20 mouse cellular contexts compared by ENCODE assay signal in the genomic region with DNA sequence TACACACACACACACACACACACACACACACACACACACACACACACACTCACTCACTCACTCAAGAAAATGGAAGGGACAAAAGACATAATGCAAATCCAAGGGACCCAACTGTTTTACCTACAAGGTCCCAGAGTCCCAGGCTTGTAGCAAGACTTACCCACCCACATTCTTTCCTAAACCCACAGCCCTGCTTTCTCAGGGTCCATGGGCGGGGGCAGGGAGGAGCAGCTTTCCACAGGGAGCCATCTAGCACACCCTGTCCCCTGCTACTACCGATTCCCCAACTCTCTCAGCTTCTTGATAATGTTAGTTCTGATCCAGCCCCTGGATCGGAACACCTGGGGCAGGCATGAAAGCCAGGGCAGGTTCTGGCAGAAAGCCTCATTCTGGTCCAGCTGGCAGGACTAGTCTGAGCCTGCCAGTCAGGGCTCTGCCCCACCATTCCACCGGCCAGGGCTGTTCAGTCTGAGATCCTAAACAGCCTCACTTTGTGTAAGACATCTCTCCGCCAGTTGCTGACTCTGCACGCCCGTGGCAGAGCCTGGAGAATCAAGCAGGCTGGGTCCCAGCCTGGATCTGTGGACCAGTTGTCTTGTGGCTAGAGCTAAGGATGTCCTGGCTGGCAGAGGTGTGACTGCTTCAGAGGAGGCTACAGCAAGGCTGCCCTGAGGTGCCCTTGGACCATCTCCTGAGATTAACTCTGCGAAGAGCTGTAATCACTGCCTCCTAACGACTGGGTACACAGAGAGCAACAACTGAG. TPM values are rescaled to one million over a fixed set of nuclear protein-coding genes. Genes with fewer than 3 reads are reported as not detected.
DNase-seq lines count a peak whose midpoint lies in the region; ATAC-seq lines count a peak whose summit lies in the region.
"Had no signal": no experiment of that assay in that cellular context is flagged by ENCODE, and none has a peak within 500 bp of the region (broad histone marks: within the 10 kb centered on the region; RNA-seq: fewer than 3 reads in every experiment).

No protein-coding gene starts in this region.

- H3K9me3 ChIP-seq in kidney, embryonic 14.5 days (ENCODE audit: control insufficient read depth, low read length): no peaks in the 10 kb centered on the region
- no peaks in the 10 kb centered on the region for H3K9me3 ChIP-seq in embryonic facial prominence, embryonic 10.5 days
- no peaks in the 10 kb centered on the region for H3K9me3 ChIP-seq in stomach, embryonic 16.5 days (replicated peaks; ENCODE audit: control insufficient read depth, low read length)
- H3K9me3 ChIP-seq: forebrain, embryonic 15.5 days; hindbrain, embryonic 15.5 days; midbrain, embryonic 12.5 days had no signal

- no peak overlapping the region for H3K4me2 ChIP-seq in kidney, embryonic 14.5 days (replicated peaks; ENCODE audit: low read depth, low read length)
- 0 out of 2 replicates have a peak overlapping the region, but pooled peaks have one; percentile 24 for H3K4me2 ChIP-seq in stomach, embryonic 16.5 days (ENCODE audit: low read depth, low read length)
- H3K4me2 ChIP-seq: forebrain, embryonic 15.5 days; hindbrain, embryonic 15.5 days; midbrain, embryonic 12.5 days had no signal

- H3K4me3 ChIP-seq in kidney, embryonic 14.5 days (ENCODE audit: low read length): no peak overlapping the region
- peak overlapping the region; percentile 5 for H3K4me3 ChIP-seq in embryonic facial prominence, embryonic 10.5 days
- no peak overlapping the region for H3K4me3 ChIP-seq in stomach, embryonic 16.5 days (replicated peaks; ENCODE audit: low read length)
- H3K4me3 ChIP-seq: erythroblast, embryonic 14.5 days; forebrain, embryonic 15.5 days; hindbrain, embryonic 15.5 days; midbrain, embryonic 12.5 days had no signal

- 53% methylated on average over 9 of the region's 9 CpGs for WGBS in kidney, embryonic 14.5 days
- WGBS in embryonic facial prominence, embryonic 10.5 days: 52% methylated on average over 9 of the region's 9 CpGs
- WGBS in stomach, embryonic 16.5 days: 40% methylated on average over 9 of the region's 9 CpGs

- 0 out of 2 replicates have a peak overlapping the region, but pooled peaks have one; percentile 0 for H3K9ac ChIP-seq in kidney, embryonic 14.5 days (ENCODE audit: low read depth, low read length)
- peak overlapping the region; percentile 52; the same call in 1 of the 2 replicates for H3K9ac ChIP-seq in stomach, embryonic 16.5 days (ENCODE audit: low read length)
- H3K9ac ChIP-seq: forebrain, embryonic 15.5 days; hindbrain, embryonic 15.5 days; liver, postnatal 0 days; midbrain, embryonic 12.5 days had no signal

- H3K27ac ChIP-seq in kidney, embryonic 14.5 days (ENCODE audit: low read depth, low read length): no peak overlapping the region
- 0 out of 2 replicates have a peak overlapping the region, but pooled peaks have one; percentile 40 for H3K27ac ChIP-seq in embryonic facial prominence, embryonic 10.5 days (replicated peaks)
- H3K27ac ChIP-seq in stomach, embryonic 16.5 days (ENCODE audit: low read length): peak overlapping the region; percentile 92
- H3K27ac ChIP-seq: forebrain, embryonic 15.5 days; hindbrain, embryonic 15.5 days; midbrain, embryonic 12.5 days had no signal

- no peak for ATAC-seq in cerebellum, adult (ENCODE audit: insufficient number of reproducible peaks, low FRiP score, low TSS enrichment)
- ATAC-seq in kidney, embryonic 14.5 days (ENCODE audit: low FRiP score, low TSS enrichment): no peak
- ATAC-seq in stomach, embryonic 16.5 days (ENCODE audit: insufficient read depth, low FRiP score): 0 out of 2 replicates have a peak, but pooled peaks have one; percentile 35
- ATAC-seq: forebrain, embryonic 15.5 days; liver, postnatal 0 days; Patski had no signal

- peak; percentile 10 to 14 for DNase-seq in cerebellum, postnatal 14 days
- DNase-seq in kidney, adult 9 months: no peak
- no peak for DNase-seq in embryonic facial prominence, embryonic 10.5 days (ENCODE audit: low spot score)
- no peak for DNase-seq in spleen, adult 12 weeks (ENCODE audit: low spot score)
- DNase-seq in layer of hippocampus, adult 8-10 months (ENCODE audit: low spot score in 2 of 2): no peak
- DNase-seq: cerebellum, adult 11 months; kidney, adult 11 months; kidney, postnatal 4 days; layer of hippocampus, postnatal 36 days; liver, postnatal 0 days; lung, postnatal 36 days; right cerebral cortex, adult 18-20 months had no signal

- no peaks in the 10 kb centered on the region for H3K36me3 ChIP-seq in kidney, embryonic 14.5 days (ENCODE audit: control insufficient read depth, insufficient read depth, low read length)
- H3K36me3 ChIP-seq in embryonic facial prominence, embryonic 10.5 days (replicated peaks): no peaks in the 10 kb centered on the region
- no peaks in the 10 kb centered on the region for H3K36me3 ChIP-seq in stomach, embryonic 16.5 days (ENCODE audit: control insufficient read depth, insufficient read depth, low read length)
- H3K36me3 ChIP-seq: forebrain, embryonic 15.5 days; hindbrain, embryonic 15.5 days; midbrain, embryonic 12.5 days had no signal

- H3K27me3 ChIP-seq in kidney, embryonic 14.5 days (ENCODE audit: control insufficient read depth, insufficient read depth, low read length): peaks cover 5% of the 10 kb centered on the region; the same call in 1 of the 2 replicates
- H3K27me3 ChIP-seq in embryonic facial prominence, embryonic 10.5 days (replicated peaks; ENCODE audit: low read depth, poor library complexity, severe bottlenecking): peaks cover 45% of the 10 kb centered on the region
- H3K27me3 ChIP-seq in stomach, embryonic 16.5 days (ENCODE audit: control insufficient read depth, insufficient read depth, low read length): no peaks in the 10 kb centered on the region
- H3K27me3 ChIP-seq: Patski had no signal

- 0 out of 2 replicates have a peak, but pooled peaks cover 8% of the 10 kb centered on the region for H3K4me1 ChIP-seq in kidney, embryonic 14.5 days (ENCODE audit: control insufficient read depth, insufficient read depth, low read length)
- H3K4me1 ChIP-seq in embryonic facial prominence, embryonic 10.5 days: peaks cover 19% of the 10 kb centered on the region
- H3K4me1 ChIP-seq in stomach, embryonic 16.5 days (ENCODE audit: control insufficient read depth, insufficient read depth, low read length): no peaks in the 10 kb centered on the region; the same call in 1 of the 2 replicates

RNA-seq across cellular contexts. Expression of a gene that starts 5.1 kb away (rescaled TPM):
- 32.4 and 36.9 TPM in 2 replicates for polyA plus RNA-seq in kidney, embryonic 14.5 days (2014; fragmentation: Nextera tagmentation; extraction: Ambion mirVana)
- polyA plus RNA-seq in embryonic facial prominence, embryonic 10.5 days (2016; fragmentation: Nextera tagmentation; extraction: Ambion mirVana): 24.0 and 24.4 TPM in 2 replicates
- 649 and 704 TPM in 2 replicates for polyA plus RNA-seq in stomach, embryonic 16.5 days (2015; fragmentation: Nextera tagmentation; extraction: Ambion mirVana)
- 10 to 100 TPM; 17.8 to 30.2 (median 23.0) TPM for total RNA-seq in layer of hippocampus, adult 8-10 months (2022)

RNA-seq across cellular contexts. Expression of a gene that starts 41.6 kb away (rescaled TPM):
- 90.2 and 105 TPM in 2 replicates for polyA plus RNA-seq in kidney, embryonic 14.5 days (2014; fragmentation: Nextera tagmentation; extraction: Ambion mirVana)
- polyA plus RNA-seq in embryonic facial prominence, embryonic 10.5 days (2016; fragmentation: Nextera tagmentation; extraction: Ambion mirVana): 244 and 257 TPM in 2 replicates
- polyA plus RNA-seq in stomach, embryonic 16.5 days (2015; fragmentation: Nextera tagmentation; extraction: Ambion mirVana): 195 and 199 TPM in 2 replicates
- total RNA-seq in layer of hippocampus, adult 8-10 months (2022): 1,000 to 10,000 TPM; 1,040 to 1,170 (median 1,116) TPM

Comparison
In these comparisons a context has a peak if more than half of its experiments do, and no peak if none do; other contexts are left out.
1. DNase-seq: peak in cerebellum, postnatal 14 days (2 of 2); none in kidney, adult 9 months (single experiment), embryonic facial prominence, embryonic 10.5 days (single experiment), spleen, adult 12 weeks (single experiment) and layer of hippocampus, adult 8-10 months (0 of 2).
2. RNA of a gene that starts 5.1 kb away (polyA plus RNA-seq): 649 to 704 TPM in stomach, embryonic 16.5 days; 32.4 to 36.9 TPM in kidney, embryonic 14.5 days and 24.0 to 24.4 TPM in embryonic facial prominence, embryonic 10.5 days; every median in the first group is over 10 times any median in the second.